Mouse (Mus musculus): Measurements from ENCODE around the gene Filip1l.

GRCm38 (mm10) chr16:57552709-57553108, 199.8 kb downstream of the Filip1l start:
- no peak for TF ChIP-seq POLR2A (IDR thresholded peaks at IDR 0.05; ENCODE audit: borderline replicate concordance, extremely low read depth, low read depth, low read length)
- TF ChIP-seq CTCF (IDR thresholded peaks at IDR 0.05; ENCODE audit: insufficient read depth, low read length) = no peak

Measured in lung, adult 2 months (tissue).